Mouse (Mus musculus): ENCODE data around the gene Nrxn1. TPM values are rescaled to one million over a fixed set of nuclear protein-coding genes. Genes with fewer than 3 reads are reported as not detected.

Gene Nrxn1
- total and polyA plus RNA-seq, 2 experiments: 2.9 to 13.9 TPM

GRCm38 (mm10) chr17:90653347-90653746 is 439.5 kb downstream of the Nrxn1 start:
- peak; percentile 28 for DNase-seq (ENCODE audit: extremely low read depth, low read depth, low spot score)
- H3K4me1 ChIP-seq (ENCODE audit: control insufficient read depth, insufficient read depth, low read length): no peaks in the 10 kb centered on the region
- H3K27ac ChIP-seq (replicated peaks; ENCODE audit: insufficient read depth, low read depth, low read length): no peak overlapping the region
- H3K9ac ChIP-seq (ENCODE audit: low read depth, low read length): no peak overlapping the region
- 64% methylated on average over 2 of the region's 2 CpGs for WGBS
- no peaks in the 10 kb centered on the region for H3K36me3 ChIP-seq (ENCODE audit: control insufficient read depth, insufficient read depth, low read length)
- H3K27me3 ChIP-seq (ENCODE audit: control insufficient read depth, insufficient read depth, low read length): no peaks in the 10 kb centered on the region
- no peak overlapping the region for H3K4me3 ChIP-seq (ENCODE audit: insufficient read depth, low read depth, low read length)
- no peak for TF ChIP-seq POLR2A (IDR thresholded peaks at IDR 0.05; ENCODE audit: extremely low read depth, insufficient read depth, low read length)
- no peak for TF ChIP-seq CTCF (IDR thresholded peaks at IDR 0.05; ENCODE audit: low read depth, low read length)
- H3K79me2 ChIP-seq (ENCODE audit: control insufficient read depth, insufficient read depth, low read length): no peaks in the 10 kb centered on the region

GRCm38 (mm10) chr17:90650279-90650678 is 442.6 kb downstream of the Nrxn1 start:
- no peak overlapping the region for H3K9ac ChIP-seq (ENCODE audit: low read depth, low read length)
- WGBS: 63% methylated on average over 1 of the region's 1 CpGs
- no peaks in the 10 kb centered on the region for H3K4me1 ChIP-seq (ENCODE audit: control insufficient read depth, insufficient read depth, low read length)
- DNase-seq (ENCODE audit: extremely low read depth, low read depth, low spot score): no peak
- H3K27me3 ChIP-seq (ENCODE audit: control insufficient read depth, insufficient read depth, low read length): no peaks in the 10 kb centered on the region
- H3K79me2 ChIP-seq (ENCODE audit: control insufficient read depth, insufficient read depth, low read length): no peaks in the 10 kb centered on the region
- TF ChIP-seq CTCF (IDR thresholded peaks at IDR 0.05; ENCODE audit: low read depth, low read length) (no peak), POLR2A (IDR thresholded peaks at IDR 0.05; ENCODE audit: extremely low read depth, insufficient read depth, low read length) (no peak)
- no peak overlapping the region for H3K4me3 ChIP-seq (ENCODE audit: insufficient read depth, low read depth, low read length)
- no peak overlapping the region for H3K27ac ChIP-seq (replicated peaks; ENCODE audit: insufficient read depth, low read depth, low read length)
- H3K36me3 ChIP-seq (ENCODE audit: control insufficient read depth, insufficient read depth, low read length): no peaks in the 10 kb centered on the region

- DNase-seq (ENCODE audit: extremely low read depth, low read depth, low spot score): no peak
- no peaks in the 10 kb centered on the region for H3K4me1 ChIP-seq (ENCODE audit: control insufficient read depth, insufficient read depth, low read length)
- H3K27ac ChIP-seq (replicated peaks; ENCODE audit: insufficient read depth, low read depth, low read length): no peak overlapping the region
- H3K36me3 ChIP-seq (ENCODE audit: control insufficient read depth, insufficient read depth, low read length): no peaks in the 10 kb centered on the region
- H3K4me3 ChIP-seq (ENCODE audit: insufficient read depth, low read depth, low read length): no peak overlapping the region
- no peaks in the 10 kb centered on the region for H3K27me3 ChIP-seq (ENCODE audit: control insufficient read depth, insufficient read depth, low read length)
- WGBS: 78% methylated on average over 2 of the region's 2 CpGs
- no peak overlapping the region for H3K9ac ChIP-seq (ENCODE audit: low read depth, low read length)
- no peaks in the 10 kb centered on the region for H3K79me2 ChIP-seq (ENCODE audit: control insufficient read depth, insufficient read depth, low read length)
- TF ChIP-seq CTCF (IDR thresholded peaks at IDR 0.05; ENCODE audit: low read depth, low read length) (no peak), POLR2A (IDR thresholded peaks at IDR 0.05; ENCODE audit: extremely low read depth, insufficient read depth, low read length) (no peak)
Measured at GRCm38 (mm10) chr17:90638970-90639524, 453.8 kb downstream of the Nrxn1 start.

- H3K36me3 ChIP-seq (ENCODE audit: control insufficient read depth, insufficient read depth, low read length): no peaks in the 10 kb centered on the region
- H3K27ac ChIP-seq (replicated peaks; ENCODE audit: insufficient read depth, low read depth, low read length): no peak overlapping the region
- no peak for DNase-seq (ENCODE audit: extremely low read depth, low read depth, low spot score)
- no peaks in the 10 kb centered on the region for H3K79me2 ChIP-seq (ENCODE audit: control insufficient read depth, insufficient read depth, low read length)
- 85% methylated on average over 4 of the region's 4 CpGs for WGBS
- H3K4me3 ChIP-seq (ENCODE audit: insufficient read depth, low read depth, low read length): no peak overlapping the region
- TF ChIP-seq POLR2A (IDR thresholded peaks at IDR 0.05; ENCODE audit: extremely low read depth, insufficient read depth, low read length) (no peak), CTCF (IDR thresholded peaks at IDR 0.05; ENCODE audit: low read depth, low read length) (no peak)
- H3K27me3 ChIP-seq (ENCODE audit: control insufficient read depth, insufficient read depth, low read length): no peaks in the 10 kb centered on the region
- no peak overlapping the region for H3K9ac ChIP-seq (ENCODE audit: low read depth, low read length)
- H3K4me1 ChIP-seq (ENCODE audit: control insufficient read depth, insufficient read depth, low read length): no peaks in the 10 kb centered on the region
Measured at GRCm38 (mm10) chr17:90638183-90638727, 454.6 kb downstream of the Nrxn1 start.

GRCm38 (mm10) chr17:90631371-90631770 is 461.5 kb downstream of the Nrxn1 start:
- no peaks in the 10 kb centered on the region for H3K27me3 ChIP-seq (ENCODE audit: control insufficient read depth, insufficient read depth, low read length)
- H3K27ac ChIP-seq (replicated peaks; ENCODE audit: insufficient read depth, low read depth, low read length): no peak overlapping the region
- no peak overlapping the region for H3K9ac ChIP-seq (ENCODE audit: low read depth, low read length)
- no peaks in the 10 kb centered on the region for H3K36me3 ChIP-seq (ENCODE audit: control insufficient read depth, insufficient read depth, low read length)
- WGBS: 62% methylated on average over 2 of the region's 2 CpGs
- no peak for TF ChIP-seq CTCF (IDR thresholded peaks at IDR 0.05; ENCODE audit: low read depth, low read length)
- no peak for TF ChIP-seq POLR2A (IDR thresholded peaks at IDR 0.05; ENCODE audit: extremely low read depth, insufficient read depth, low read length)
- DNase-seq (ENCODE audit: extremely low read depth, low read depth, low spot score): no peak
- no peaks in the 10 kb centered on the region for H3K79me2 ChIP-seq (ENCODE audit: control insufficient read depth, insufficient read depth, low read length)
- no peak overlapping the region for H3K4me3 ChIP-seq (ENCODE audit: insufficient read depth, low read depth, low read length)
- H3K4me1 ChIP-seq (ENCODE audit: control insufficient read depth, insufficient read depth, low read length): no peaks in the 10 kb centered on the region

- TF ChIP-seq POLR2A (IDR thresholded peaks at IDR 0.05; ENCODE audit: extremely low read depth, insufficient read depth, low read length): no peak
- no peak for TF ChIP-seq CTCF (IDR thresholded peaks at IDR 0.05; ENCODE audit: low read depth, low read length)
- Histone ChIP-seq H3K4me3 (ENCODE audit: insufficient read depth, low read depth, low read length) (no peak overlapping the region), H3K27ac (replicated peaks; ENCODE audit: insufficient read depth, low read depth, low read length) (no peak overlapping the region), H3K27me3 (ENCODE audit: control insufficient read depth, insufficient read depth, low read length) (no peaks in the 10 kb centered on the region), H3K79me2 (ENCODE audit: control insufficient read depth, insufficient read depth, low read length) (no peaks in the 10 kb centered on the region), H3K36me3 (ENCODE audit: control insufficient read depth, insufficient read depth, low read length) (no peaks in the 10 kb centered on the region), H3K4me1 (ENCODE audit: control insufficient read depth, insufficient read depth, low read length) (no peaks in the 10 kb centered on the region), H3K9ac (ENCODE audit: low read depth, low read length) (no peak overlapping the region)
- no peak for DNase-seq (ENCODE audit: extremely low read depth, low read depth, low spot score)
- 79% methylated on average over 13 of the region's 13 CpGs for whole genome bisulfite sequencing
Measured at GRCm38 (mm10) chr17:90629851-90630250, 463.0 kb downstream of the Nrxn1 start.
